Mouse (Mus musculus): ENCODE measurements around the gene Ifit1. TPM values are rescaled to one million over a fixed set of nuclear protein-coding genes. Genes with fewer than 3 reads are reported as not detected.

The Ifit1 gene
- total RNA-seq, 2 experiments from 2014 or later = 0.18 to 0.36 TPM

Other genes starting within 250 kb of the Ifit1 start
- gene Ch25h, start 165.7 kb upstream of the Ifit1 start, total RNA-seq (2021) = under 1 TPM; 0.59 to 0.89 TPM
- 10 to 100 TPM; 15.7 to 18.6 TPM for gene Lipa, start 113.4 kb upstream of the Ifit1 start, total RNA-seq (2021)
- 1 to 10 TPM; 7.7 TPM for gene Ifit2, start 90.2 kb upstream of the Ifit1 start, total RNA-seq (2021)
- gene Ifit3, start 57.3 kb upstream of the Ifit1 start, total RNA-seq (2021) = 1 to 10 TPM; 1.5 to 2.1 TPM
- 1 to 10 TPM; 1.6 to 2.2 TPM for gene Ifit1bl1, start 38.9 kb upstream of the Ifit1 start, total RNA-seq (2021)
- 1 to 10 TPM; 1.2 to 1.3 TPM for gene Ifit3b, start 32.9 kb upstream of the Ifit1 start, total RNA-seq (2021)
- gene Ifit1bl2, start 128 bp upstream of the Ifit1 start, total RNA-seq (2021) = under 1 TPM; 0.27 to 0.53 TPM
- gene Slc16a12, start 106.4 kb downstream of the Ifit1 start, total RNA-seq (2021) = 1 to 10 TPM; 2.1 to 5.4 TPM
- gene Pank1, start 238.6 kb downstream of the Ifit1 start, total RNA-seq (2021) = 10 to 100 TPM; 17.1 to 18.9 TPM

Data from left cerebral cortex, postnatal 14 days (tissue).